Mouse (Mus musculus) lung, adult 18-20 months (tissue): ENCODE measurements around the gene Atm.

Experiments
- DNase-seq, 2 experiments: peaks; one replicate each; pipeline ENCODE4 v3.0.0; 2022; ENCODE audit warnings: mixed read lengths in 2 of 2

The Atm gene

DNA sequence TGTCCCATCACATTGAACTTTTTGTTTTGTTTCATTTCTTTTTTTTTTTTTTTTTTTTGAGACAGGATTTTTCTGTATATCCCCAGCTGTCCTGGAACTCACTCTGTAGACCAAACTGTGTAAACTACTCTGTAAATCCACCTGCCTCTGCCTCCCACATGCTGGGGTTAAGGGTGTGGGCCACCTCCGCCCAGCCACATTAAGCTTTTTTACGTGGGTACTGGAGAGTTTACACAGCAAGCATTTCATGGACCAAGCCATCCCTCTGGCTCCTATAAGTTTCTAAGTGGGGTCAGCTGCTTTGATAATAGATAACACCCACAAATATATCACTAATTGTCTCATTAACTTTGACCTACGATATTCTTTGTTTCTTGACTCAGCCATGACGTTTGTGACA, 128.0 kb downstream of the Atm start:
- peak in 1 of 2 experiments; percentile 19 for DNase-seq

DNA sequence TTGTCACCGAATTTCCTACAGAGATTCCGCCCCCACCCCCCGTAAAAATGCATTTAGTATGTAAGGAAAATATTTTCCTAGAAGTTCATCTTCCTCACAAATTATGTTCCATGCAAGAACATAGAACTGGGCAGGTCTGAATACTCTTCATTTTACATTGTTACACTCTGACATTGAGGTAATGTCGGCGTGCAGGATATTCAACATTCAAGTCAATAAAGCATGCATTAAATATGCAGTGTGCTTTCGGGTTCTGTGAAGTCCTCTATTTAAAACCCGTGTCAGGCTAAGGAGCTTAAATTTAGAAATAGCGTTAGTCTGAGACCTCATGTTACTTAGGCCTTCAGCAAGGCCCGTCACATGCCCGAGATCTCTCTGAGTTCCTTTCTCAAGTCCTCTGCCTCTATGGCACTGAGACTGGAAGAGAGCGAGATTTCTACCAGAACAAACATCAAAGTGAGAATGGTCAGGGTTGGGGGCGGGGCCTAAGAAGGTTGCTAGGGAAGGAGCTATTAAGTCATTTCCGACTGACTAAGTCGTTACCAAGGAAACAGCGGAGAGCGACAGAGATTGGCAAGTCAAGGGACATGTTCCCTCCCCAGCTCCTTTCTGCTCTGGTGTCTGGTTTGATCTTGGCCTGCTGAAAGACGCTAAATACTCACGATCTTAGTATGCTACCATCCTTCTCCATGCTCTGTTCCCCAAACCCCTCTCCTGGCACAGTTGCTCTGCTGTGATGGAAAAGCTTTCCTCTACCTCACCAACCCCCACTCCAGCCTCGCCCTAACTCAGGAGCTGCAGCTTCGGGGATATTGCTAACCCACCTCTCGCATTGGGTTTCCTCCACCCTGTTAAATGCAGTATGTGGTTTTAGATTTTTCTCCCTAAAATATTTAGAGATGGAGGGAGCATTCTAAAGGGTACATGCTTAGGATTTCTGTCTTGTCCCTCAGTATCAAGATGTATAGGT, 131.5 kb downstream of the Atm start:
- DNase-seq: peak; percentile 81 to 86

GRCm38 (mm10) chr9:53404050-53404752, 132.3 kb downstream of the Atm start:
- no peak for DNase-seq

DNA sequence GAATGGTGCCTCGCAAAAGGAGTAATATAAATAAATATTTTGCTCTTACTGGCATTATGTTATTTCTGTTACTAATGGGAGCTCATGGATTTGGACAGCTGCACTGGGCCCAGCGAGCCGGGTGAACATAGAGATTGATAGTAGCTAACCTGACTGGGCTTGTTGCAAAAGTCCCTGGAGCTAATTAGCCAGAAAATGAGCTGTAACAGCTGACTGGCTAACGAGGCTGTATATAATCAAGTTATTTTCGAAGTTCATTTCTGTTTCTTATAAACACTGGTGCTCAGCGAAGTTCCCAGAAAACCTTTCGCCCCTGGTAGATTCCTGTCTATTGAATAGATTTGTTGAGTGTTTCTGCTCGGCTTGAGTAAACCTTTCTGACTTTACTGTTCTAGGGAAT, 133.5 kb downstream of the Atm start:
- DNase-seq: no peak

GRCm38 (mm10) chr9:53402291-53402711, 134.2 kb downstream of the Atm start, which contains the start of gene 4930550C14Rik:
Gene 4930550C14Rik, plus strand, starts transcription at chr9:53402325.
- peak; percentile 63 to 75 for DNase-seq

DNA sequence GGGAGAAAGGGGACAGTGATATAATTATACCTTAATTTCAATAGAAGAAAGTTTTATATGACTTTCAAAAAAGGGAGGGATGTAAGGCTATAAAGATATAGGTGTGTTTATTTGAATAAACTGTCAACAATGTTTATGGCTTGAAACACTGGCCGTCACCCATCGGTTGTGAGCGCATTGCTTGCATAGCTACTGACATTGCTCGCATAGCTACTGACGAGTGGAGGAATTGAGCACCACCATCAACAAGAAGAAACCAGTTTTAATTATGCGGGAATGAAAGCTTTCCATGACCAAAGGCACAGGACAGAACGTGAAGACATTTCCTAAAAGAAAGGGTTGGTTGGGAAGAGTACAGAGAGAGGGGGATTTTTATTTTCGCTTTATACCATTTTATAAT, 135.4 kb downstream of the Atm start:
- no peak for DNase-seq

DNA sequence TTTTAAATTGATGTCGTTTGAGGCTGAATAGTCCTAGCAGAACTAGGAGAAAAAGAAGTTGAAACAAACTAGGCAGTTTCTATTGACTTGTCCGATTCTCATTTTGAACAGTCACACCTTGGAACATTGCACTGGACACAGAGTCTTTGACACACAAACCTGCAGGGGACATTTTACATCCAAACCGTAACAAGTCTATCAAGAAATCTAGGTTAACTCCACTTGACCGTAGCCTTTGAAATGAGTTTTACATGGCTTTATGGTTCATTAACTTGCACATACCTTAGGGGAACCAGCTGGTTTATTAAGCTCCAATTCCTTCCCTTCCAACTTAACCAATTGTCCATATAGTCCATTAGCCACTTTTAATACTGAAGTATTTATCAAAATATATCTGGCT, 135.8 kb downstream of the Atm start:
- no peak for DNase-seq

DNA sequence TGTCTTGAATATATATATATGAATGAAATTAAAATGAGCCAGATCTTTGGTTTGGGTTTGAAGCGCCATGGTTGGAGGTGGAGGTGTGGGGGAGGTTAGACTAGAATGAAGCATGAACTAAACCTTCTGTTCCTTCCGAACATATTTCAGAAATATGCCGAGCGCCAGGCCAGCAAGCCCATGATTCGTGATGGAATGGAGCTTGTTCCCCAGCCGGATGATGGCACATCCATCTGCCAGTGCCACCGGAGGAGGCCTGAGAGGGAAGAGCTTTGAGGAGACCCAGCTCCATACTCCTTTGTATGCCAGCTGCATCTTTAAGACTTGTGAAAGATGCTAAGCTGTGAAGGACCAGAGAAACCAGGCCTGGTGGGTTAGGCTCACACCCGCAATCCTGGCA, 137.0 kb downstream of the Atm start:
- DNase-seq: no peak

DNA sequence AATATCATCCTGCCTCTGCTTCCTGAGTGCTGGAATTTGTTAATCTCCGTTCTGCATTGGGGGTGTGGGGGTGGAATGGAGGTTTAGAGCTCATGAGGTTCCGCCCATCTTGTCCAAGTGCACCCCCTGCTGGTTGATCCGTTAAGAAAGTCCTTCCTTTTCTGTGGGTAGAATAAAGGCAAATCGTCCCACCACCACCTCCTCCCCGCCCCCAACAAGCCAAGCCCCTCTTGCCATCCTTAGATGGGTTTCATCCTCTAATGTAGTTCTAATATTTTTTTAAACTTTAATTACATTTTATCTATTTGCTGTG, 138.2 kb downstream of the Atm start:
- DNase-seq: peak; percentile 53 to 74

DNA sequence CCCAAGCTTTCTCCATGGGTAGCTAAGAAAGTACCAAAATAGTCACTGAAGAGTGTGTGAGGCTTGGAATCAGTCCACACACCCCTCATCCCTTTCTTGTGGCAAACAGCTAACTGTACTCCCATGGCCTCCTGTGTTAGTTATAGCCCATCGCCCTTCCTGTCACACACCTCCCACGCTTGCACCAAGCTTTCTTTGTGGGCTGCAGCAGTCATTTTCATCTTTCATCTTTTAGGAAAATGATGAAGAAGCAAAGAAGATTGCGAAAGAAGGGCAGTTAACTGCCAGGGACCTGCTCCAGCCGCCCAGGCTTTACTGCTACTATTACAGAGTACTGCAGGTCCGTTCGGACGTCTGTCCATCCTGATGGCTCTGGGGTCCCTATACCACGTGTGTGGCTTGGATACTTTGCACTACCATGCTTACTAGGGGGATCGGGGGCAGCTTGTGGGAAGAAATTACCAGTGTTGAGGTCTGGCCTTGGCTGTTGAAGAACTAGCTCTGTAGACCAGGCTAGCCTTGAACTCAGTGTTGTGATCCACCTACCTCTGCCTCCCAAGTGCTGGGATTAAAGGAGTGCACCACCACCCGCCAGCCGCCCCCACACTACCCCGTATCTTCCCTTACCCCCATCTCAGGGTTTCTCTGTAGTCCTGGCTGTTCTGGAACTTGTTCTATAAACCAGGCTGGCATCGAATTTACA, 138.7 kb downstream of the Atm start:
- no peak for DNase-seq

DNA sequence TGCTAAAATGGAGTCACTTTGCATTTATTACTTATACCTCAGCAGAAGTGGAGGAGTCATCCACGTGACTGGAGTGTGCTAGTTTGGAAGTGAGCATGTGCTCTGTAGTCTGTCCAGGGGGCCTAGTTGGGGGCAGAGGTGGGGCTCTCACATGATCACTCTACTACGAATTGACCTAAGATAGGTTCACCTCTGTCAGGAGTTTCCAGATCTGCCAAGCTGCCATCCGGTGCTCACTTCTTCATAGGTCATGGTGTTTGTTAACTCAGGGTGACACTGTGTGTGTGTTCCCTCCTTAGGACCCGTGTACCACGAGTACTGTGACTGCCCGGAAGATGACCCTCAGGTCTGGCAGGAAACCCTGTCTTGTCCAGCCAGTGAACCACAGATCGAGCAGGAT, 146.4 kb downstream of the Atm start:
- no peak for DNase-seq
